Mouse (Mus musculus): ENCODE results near the gene Cd200. TPM values are rescaled to one million over a fixed set of nuclear protein-coding genes. Genes with fewer than 3 reads are reported as not detected.

Gene Cd200
- polyA plus RNA-seq, 1 experiment from 2014 or later = 214 TPM

Other genes with a start within 250 kb of the Cd200 start
- 0.23 TPM in 1 of 2 replicates, not detected in the other for gene Btla, start 184.7 kb downstream of the Cd200 start, polyA plus RNA-seq (2015; fragmentation: Nextera tagmentation; extraction: Ambion mirVana)
- not detected in 2 replicates for gene Gm609, start 83.9 kb upstream of the Cd200 start, polyA plus RNA-seq (2015; fragmentation: Nextera tagmentation; extraction: Ambion mirVana)
- gene Gm17783, start 123.0 kb upstream of the Cd200 start, polyA plus RNA-seq (2015; fragmentation: Nextera tagmentation; extraction: Ambion mirVana) = not detected in 2 replicates
- gene Slc9c1, start 126.3 kb upstream of the Cd200 start, polyA plus RNA-seq (2015; fragmentation: Nextera tagmentation; extraction: Ambion mirVana) = not detected in 2 replicates
- gene Gcsam, start 201.3 kb upstream of the Cd200 start, polyA plus RNA-seq (2015; fragmentation: Nextera tagmentation; extraction: Ambion mirVana) = 0.13 TPM in 1 of 2 replicates, not detected in the other
- 0.08 TPM in 1 of 2 replicates, not detected in the other for gene BC016579, start 245.0 kb upstream of the Cd200 start, polyA plus RNA-seq (2015; fragmentation: Nextera tagmentation; extraction: Ambion mirVana)